Mouse (Mus musculus): ENCODE measurements around the gene Nfasc.

DNA sequence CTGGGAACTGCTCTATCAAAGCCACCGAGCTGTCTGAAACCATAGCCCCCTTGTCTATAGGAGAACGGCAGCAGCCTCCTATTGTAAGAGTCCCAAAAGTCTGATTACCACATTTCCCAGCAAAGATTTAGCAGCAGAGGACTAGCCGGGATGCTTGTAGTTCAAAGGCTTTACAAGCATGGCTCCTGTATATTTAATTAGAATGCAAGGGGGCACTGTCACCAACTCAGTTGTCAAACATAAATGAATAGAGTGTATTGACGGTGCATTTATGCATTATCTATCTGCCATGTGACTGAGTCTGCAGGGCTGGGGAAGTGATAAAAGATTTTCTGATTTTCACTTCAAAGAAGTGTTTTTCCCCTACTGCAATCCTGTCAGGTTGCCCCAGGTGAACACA lies 156.2 kb downstream of the Nfasc start:
- no peak for TF ChIP-seq POLR2A (IDR thresholded peaks at IDR 0.05; ENCODE audit: borderline replicate concordance, low read depth, low read length)
- TF ChIP-seq CTCF (IDR thresholded peaks at IDR 0.05; ENCODE audit: low read depth, low read length) = no peak
